Mouse (Mus musculus): ENCODE data around the gene Hhat. TPM values are rescaled to one million over a fixed set of nuclear protein-coding genes. Genes with fewer than 3 reads are reported as not detected.
A peak's percentile ranks its signal among the peaks of the same experiment; 100 is the strongest.

Gene Hhat
- total RNA-seq, 1 experiment from 2014 or later = 3.4 TPM

DNA sequence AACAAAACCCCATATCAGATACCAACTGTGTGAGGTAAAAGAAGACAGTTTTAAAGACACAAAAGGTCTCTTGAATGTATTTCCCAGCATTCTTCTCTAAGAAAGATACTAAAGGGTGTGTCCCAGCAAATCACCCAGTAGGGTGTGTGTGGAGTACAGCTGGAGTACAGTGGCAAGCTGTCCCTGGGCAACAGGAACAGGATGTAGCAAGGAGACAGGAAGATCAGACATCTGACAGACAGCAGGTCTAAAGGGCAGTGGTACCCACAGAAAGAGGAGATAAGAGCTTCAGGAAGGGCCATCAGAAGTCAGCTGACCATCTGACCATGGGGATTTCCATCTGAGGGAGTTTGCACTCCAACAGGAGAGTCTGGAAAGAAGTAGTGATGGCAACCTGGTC lies 185.7 kb downstream of the Hhat start:
- no peak for ATAC-seq (replicated peaks; ENCODE audit: low read depth, poor library complexity, severe bottlenecking)

DNA sequence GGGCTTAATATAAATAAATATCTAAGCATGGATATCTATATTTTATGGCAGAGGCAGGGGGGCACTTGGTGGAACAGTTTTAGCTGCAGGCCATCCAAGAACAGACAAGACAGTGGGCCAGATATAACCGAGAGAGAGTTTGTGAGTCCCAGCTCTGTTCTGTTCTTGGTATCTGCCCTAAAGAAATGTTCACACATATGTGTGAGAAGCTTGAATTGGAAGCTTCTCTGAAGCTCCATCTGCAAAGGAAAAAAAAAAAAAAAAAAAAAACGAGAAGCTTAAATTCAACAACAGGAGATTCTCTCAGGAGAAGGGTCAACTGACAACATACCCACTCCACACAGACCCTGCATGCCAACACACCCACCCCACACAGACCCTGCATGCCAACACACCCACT lies 188.1 kb downstream of the Hhat start:
- no peak for ATAC-seq (replicated peaks; ENCODE audit: low read depth, poor library complexity, severe bottlenecking)

DNA sequence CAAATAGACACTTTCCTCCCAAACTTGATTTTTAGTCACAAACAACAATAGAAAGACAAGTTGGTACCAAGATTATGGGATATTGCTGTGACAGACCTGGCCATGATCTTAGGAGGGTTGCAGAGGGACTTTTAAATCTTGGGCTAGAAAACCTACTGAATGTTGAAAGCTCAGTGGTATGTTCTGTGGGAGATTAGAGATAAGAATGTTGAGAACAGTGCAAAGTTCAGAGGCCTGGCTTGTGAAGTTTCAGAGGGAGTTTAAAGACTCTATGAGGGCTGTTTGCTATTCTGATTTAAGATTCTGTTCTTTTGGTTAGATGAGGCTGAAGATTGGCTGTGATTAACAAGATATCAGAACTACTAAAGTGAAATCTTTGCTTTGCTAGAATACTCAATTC lies 206.3 kb downstream of the Hhat start:
- ATAC-seq (replicated peaks; ENCODE audit: low read depth, poor library complexity, severe bottlenecking) = no peak

DNA sequence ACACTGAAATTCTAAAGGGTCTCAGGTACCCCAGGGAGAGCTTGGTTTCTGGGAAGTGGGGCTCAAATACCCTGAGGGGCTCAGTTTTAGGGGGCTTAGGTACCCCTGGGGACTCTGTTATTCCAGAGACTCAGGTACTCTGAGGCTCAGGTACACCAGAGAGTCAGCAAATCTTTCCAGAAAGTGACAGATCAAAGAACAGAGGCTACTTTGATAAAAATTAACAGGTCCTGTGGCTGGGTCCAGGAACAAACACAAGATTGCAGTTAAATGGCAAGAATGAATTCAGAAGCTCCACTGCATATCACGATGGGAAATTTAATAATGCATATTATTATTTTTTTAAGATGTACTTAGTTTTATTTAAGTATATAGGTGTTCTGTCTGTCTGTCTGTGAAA lies 211.7 kb downstream of the Hhat start:
- ATAC-seq (replicated peaks; ENCODE audit: low read depth, poor library complexity, severe bottlenecking) = no peak

DNA sequence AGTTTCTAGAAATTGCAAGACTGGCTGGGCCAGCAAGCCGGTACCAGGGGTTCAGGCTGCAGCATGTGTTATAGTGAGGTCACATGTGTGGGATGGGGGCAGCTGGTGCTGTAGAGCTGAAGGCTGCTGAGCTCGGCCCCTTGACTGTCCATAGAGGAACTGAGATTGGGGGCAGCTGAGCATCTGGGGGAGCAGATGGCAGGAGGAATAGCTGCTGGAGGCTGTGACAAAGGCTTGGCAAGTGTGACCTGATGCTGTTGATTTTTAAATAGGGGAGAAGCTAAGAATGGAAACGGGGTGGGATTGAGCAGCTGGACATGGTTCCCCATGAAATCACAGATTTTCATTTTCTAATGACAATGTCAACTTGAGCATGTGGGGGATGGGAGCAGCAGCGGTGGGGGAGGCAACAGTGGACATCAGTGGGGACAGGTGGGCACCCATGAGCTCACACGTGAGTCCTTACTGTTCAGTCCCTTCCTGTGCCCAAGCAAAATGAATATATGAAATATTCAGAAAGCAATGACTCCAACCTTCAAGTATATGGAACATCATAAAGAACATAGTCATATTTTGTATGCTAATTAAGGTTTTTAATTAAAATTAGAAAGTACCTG lies 212.9 kb downstream of the Hhat start:
- ATAC-seq (replicated peaks; ENCODE audit: low read depth, poor library complexity, severe bottlenecking) = no peak

DNA sequence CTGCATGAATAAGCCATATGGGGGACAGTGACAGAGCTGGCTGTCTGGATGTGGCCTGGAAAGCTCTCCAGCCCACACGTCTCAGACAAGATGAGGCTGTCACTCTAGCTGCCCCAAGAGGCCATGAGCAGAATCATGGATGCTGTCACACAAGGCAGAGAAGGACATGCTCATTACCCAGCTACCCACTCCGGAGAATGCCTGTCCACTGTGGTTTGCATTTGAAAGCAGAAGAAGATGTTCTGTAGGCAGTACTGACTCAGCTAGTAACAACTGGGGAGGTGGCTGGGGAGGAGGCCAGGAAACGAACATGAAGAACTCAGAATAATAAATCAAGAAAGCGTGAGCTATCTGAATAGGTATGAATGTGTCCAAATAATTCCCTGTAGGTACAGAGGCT lies 215.5 kb downstream of the Hhat start:
- no peak for ATAC-seq (replicated peaks; ENCODE audit: low read depth, poor library complexity, severe bottlenecking)

DNA sequence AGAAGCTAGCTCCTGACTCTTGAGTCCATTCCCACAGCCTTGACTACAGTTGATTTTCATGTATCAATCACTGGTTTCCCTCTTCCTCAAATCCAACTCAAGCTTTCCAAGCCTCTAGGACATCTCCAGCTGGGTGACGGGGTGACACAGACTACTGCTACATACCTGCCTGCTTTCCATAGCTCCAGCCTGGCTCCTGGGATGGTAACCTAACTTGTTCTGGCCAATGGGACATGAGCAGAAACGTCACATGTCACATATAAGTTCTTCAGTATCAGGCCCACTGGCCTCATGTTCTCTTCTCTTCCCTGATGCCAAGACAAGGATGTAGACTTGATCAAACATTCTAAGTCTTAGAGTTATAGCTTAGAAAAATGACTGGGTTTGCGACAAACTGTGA lies 220.5 kb downstream of the Hhat start:
- no peak for ATAC-seq (replicated peaks; ENCODE audit: low read depth, poor library complexity, severe bottlenecking)

DNA sequence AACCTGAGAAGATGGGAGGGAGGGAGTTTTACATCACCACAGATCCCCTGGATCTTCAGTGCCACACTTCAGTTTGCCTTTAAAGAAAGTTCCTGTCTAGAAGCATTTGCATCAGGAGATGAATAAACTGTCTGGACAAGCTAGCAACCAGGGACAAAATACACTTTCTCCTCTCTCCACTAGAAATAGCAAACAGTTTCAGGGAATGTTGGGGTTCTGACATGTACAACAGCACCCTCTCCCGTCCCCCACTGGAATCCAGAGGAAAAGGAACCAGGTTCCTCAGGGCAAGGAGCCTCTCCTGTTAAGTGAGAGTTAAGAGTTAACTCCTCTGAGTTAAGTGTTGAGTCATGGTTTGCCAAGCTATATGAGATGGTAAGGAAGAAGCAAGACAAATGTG lies 224.2 kb downstream of the Hhat start:
- no peak for ATAC-seq (replicated peaks; ENCODE audit: low read depth, poor library complexity, severe bottlenecking)

DNA sequence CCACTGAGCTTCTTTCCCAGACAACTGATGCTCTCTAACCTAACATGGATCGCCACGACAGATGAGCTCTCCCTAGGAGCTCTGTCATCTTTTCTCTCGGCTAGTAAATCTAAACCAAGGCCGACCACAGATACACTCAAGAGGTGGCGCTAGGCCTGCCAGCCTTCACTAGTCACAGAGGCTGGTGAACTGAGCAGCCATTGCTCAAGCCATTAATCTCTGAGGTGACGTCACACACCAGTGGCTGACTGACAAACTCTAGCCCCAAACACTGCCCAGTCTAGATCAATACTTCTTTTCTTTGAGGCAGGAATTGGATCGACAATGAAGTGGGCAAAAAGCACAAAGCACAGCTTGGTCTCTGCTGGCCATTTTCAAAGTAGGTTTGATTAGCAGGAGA lies 226.1 kb downstream of the Hhat start:
- ATAC-seq (replicated peaks; ENCODE audit: low read depth, poor library complexity, severe bottlenecking) = no peak

DNA sequence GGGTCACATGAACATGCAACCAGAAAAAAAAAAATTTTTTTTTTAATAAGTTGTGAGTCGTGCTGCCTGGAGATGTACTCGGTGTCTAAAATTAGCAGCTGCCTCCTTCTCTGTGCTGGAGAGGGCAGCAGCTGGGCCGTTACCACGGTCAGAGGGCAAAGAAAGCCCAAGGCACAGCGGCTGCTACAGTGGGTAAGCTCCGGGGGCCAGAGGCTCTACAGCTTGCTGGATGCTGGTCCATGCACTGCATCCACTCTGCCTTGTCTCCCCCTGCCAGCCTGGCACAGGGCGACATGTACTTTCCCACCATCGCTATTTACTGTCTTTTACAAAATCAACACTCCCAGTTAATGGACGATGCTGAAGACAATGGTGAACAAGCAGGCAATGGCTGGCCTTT lies 226.9 kb downstream of the Hhat start:
- ATAC-seq (replicated peaks; ENCODE audit: low read depth, poor library complexity, severe bottlenecking) = no peak

DNA sequence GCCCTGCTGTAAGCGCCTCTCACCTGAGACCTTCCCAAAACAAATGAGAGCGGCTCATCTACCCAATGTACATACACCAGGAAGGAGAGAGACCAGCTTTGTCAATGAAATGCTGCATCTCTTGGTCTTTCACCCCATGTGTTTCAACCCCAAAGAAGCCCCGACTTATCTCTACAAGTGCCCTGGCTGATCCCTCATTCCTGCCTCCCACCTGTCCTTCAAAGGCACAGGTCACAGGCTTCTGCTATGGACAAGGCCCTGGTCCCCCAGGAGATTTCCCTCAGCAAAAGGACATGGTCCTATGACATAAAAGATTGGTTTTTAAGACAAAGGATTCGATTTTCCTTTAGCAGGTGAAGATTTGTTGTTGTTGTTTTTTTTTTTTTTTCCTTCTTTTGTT lies 227.3 kb downstream of the Hhat start:
- no peak for ATAC-seq (replicated peaks; ENCODE audit: low read depth, poor library complexity, severe bottlenecking)

DNA sequence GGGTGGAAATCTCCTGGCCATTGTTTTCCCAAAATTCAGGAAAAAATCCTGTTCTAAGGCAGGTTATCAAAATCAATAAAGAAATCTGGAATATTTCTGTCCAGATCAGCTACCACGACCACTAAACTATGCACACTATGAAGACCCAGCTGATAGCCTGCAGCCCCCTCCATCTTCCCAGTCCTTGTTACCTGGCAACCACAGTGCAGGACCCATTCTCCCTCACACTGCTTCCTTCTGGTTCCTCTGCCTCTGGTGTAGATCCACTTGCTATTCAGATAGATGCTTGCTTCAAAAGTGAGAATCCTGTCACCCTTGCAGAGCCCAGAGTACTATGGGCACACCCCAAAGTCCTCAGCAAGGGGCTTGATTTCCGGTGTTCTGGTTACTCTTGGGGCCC lies 228.9 kb downstream of the Hhat start:
- ATAC-seq (replicated peaks; ENCODE audit: low read depth, poor library complexity, severe bottlenecking) = no peak

DNA sequence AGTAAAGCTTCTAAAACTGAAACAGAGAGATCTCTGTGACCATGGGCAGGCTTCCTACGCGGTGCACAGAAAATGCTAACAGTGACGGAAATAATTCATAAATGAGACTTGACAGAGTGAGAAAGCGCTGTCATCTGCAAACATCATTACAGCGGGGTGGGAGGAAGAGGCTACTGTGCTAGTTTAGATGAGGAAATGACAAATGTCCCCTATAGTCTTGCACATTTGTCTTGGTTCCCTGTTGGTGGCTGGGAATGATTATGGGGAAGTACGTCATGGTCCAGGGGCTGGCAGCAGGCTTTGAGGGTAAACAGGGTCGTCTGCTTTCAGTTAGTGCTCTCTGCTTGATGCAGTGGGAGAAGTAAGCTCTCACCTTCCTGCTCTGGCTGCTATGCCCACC lies 233.9 kb downstream of the Hhat start:
- ATAC-seq (replicated peaks; ENCODE audit: low read depth, poor library complexity, severe bottlenecking) = peak; percentile 93

DNA sequence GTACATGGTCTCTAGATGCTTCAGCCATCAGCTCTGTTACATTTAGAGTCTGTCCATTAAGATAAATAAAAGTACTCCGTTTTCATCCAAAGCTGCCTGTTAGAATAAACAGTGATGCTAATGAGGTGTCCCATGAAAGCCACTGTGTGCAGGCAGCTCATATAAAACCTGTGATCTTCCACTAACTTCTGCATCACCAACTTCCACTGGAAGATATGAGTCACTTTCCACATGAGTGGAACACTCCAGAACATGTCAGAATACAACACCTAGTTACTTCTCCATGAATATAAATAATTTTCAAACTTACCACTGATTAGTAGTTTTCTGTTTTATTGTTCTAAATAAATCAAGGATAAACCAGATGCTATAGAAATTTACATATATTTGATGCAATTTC lies 234.6 kb downstream of the Hhat start:
- ATAC-seq (replicated peaks; ENCODE audit: low read depth, poor library complexity, severe bottlenecking) = no peak

DNA sequence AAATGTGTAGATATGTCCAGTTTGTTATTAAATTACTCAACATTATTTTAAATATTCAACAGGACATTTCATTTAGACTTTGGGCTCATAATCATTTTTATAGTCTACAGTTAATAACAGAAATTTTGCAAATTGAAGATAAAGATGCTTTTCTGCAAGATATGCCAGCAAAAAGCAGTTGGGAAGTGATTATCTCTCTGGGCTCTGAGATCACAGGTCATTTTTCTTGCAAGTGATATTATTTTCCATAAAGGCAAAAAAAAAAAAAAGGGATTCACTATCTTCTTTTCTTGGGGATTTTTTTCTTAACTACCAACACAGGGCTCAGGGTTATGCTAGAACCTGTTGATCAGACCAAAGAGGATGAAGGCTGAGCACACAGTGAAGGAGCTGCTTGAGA lies 238.0 kb downstream of the Hhat start:
- no peak for ATAC-seq (replicated peaks; ENCODE audit: low read depth, poor library complexity, severe bottlenecking)

DNA sequence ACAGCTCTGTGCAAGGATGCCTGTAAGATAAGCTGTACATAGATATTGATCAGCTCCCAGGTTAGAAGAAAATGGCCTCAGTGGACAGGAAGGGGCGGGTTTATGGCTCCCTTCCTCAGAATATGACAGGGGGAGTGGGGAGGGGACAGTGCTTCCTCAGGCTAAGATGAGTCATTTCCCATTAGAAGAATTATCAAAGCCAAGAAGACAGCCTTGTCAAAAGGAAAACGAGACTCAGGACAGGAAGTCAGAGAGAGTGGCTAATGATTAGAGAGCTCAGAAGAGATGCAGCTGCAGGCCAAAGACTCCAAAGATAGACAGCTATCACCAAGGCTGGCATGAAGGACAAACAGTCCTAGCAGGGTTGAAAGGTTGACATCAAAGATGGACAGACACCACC lies 238.8 kb downstream of the Hhat start:
- ATAC-seq (replicated peaks; ENCODE audit: low read depth, poor library complexity, severe bottlenecking) = peak; percentile 53

DNA sequence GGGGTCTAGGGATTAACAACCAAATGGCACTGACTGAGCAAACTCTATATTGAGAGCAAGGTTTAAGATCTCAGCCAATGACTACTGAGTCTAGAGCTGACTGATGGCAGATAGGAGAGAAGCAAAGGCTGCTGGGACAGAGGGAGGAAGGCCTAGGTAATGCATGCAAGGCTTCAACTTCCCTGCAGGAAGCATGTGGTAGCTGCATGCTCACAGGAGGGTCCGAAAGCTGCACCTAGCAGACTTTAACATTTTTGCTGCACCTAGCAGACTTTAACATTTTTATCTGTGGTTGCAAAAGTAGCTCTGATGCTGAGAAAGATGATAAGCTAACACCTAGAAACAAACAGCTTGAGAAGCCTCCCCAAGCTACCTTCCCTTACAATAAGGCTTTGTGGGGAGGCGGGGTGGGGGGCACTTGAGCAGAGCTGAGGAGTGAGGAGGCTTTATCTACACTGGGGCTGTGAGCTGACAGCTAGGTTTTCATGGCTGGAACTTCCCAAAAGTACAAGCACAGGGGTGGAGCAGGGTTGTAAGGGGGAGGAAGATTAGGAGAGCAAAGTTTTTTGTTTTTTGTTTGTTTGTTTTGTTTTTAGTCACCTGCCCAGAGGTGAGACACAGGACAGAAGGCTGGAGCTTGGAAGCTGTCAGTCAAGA lies 239.4 kb downstream of the Hhat start:
- ATAC-seq (replicated peaks; ENCODE audit: low read depth, poor library complexity, severe bottlenecking) = peak; percentile 42; the same call in 1 of the 2 replicates

DNA sequence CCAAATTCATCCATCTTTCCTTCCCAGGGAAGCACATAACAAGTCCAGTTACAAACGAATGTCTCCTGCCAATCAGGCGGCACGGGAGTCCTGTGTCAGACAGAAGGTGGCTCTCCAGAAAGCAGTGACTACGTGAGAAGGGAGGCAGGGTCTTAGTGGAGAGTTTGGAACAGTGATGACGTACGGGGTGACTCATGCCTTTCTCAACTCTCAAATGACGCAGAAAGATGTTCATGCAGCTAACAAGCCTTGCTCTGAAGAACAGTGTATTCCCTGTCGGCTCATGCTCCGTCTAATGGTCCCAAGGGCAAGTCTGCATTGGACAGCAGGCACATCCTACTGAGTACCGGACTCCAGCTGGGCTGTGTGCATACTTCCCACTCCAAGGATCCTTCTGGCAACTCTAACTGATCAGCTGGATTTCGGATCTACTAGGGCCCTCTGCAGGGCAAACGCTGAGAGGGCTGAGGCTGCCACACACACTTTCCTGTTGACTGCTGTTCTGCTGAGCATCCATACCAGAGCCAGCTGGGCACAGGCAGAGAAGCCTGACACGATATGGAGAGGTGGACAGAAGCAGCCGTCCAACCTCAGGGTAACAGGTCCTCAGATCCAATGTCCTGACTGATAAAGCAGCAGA lies 245.2 kb downstream of the Hhat start:
- ATAC-seq (replicated peaks; ENCODE audit: low read depth, poor library complexity, severe bottlenecking) = no peak

DNA sequence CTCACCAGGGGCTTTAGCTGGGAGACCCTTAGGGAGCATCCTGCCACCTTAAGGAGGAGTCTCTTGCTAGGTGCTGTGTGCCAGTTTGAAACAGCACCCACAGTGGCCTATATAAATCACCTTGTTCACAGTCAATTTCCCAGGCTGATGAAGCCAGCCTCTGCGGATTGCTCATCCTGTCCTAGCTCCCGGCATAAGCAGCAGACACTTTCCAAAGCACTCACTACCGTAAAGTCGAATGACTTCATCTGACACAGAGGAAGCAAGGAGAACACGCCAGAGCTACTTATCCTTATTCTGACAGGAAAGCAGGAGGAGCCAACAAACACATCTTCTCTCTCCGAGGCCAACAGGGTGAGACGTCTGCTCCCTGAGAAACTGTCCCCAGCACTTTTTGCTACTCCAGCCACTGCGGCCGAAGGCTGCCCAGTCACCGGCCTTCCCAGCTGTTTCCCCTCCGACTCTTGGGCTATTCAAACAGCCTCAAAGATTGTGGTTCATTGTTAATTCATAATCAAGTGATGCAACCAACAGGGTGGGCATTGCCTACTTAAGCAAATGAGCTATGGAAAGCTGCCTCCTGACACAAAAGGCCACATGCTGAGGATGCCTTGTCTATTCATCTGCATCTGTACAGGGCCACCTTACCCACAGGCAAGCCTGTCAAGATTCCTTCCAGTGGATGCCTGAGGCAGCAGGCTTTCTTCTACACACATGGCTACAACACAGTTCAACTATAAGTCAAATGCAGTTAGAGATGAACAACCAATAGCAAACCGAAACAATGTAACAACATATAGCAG lies 248.4 kb downstream of the Hhat start:
- ATAC-seq (replicated peaks; ENCODE audit: low read depth, poor library complexity, severe bottlenecking) = no peak

DNA sequence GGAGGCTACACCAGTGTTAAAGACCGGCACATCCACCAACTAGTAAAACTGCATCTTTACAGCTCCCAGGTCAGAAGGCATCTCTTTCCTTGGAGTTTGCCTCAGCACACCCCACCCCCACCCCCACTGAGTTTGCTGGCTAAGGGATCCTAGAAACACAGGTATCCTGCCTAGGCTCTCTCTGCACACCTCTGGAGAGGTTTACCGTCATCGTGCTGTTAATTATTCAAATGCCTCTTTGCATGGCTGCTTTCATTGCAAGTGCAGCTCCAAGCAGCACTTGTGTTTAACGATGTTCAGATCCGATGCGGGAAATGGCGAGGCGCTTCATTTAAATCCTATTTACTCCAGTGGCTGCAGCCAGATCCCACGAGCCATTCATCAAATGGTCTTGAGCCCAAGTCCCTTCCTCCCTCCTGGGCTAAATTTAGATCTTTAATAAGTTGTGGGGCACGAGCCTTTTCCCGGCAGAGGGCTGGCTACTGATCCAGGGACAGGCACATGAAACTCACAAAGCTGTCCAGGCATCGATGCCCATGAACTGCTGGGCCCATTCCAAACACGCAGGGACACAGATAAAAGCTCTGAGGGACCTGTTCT lies 250.1 kb downstream of the Hhat start:
- ATAC-seq (replicated peaks; ENCODE audit: low read depth, poor library complexity, severe bottlenecking) = no peak

DNA sequence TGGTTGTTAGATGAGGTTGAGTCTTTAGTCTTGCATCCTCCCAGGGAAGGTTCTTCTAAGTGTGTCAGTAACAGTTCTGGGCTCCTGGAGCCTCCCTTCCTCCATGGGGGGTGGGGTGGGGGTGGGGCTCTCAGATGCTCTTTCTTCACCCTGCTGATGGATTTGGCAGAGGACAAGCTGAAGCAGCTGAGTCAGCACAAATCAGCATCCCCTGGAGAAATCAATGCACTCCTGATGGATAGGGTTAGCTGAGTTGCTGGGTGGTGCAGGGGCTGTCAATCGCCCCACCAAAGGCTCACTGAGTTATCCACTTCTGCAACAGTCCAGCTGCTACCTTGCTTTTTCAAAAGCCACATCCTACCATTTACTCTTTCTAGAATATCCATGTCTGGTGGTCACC lies 251.3 kb downstream of the Hhat start:
- ATAC-seq (replicated peaks; ENCODE audit: low read depth, poor library complexity, severe bottlenecking) = no peak

Measured in common myeloid progenitor, adult 5-6 weeks (primary cell).